Mouse (Mus musculus) bone marrow macrophage, adult 2 months (primary cell): Measurements from ENCODE around the gene Adi1. TPM values are rescaled to one million over a fixed set of nuclear protein-coding genes. Genes with fewer than 3 reads are reported as not detected.

ENCODE experiments used
- H3K27ac ChIP-seq: 2 replicates; pipeline ENCODE4 v1.5.1; 2012; ENCODE audit warnings: low read depth, low read length; ENCODE audit not compliant: insufficient read depth
- H3K4me1 ChIP-seq: 2 replicates; pipeline ENCODE4 v1.6.1; 2012; ENCODE audit warnings: low read length; ENCODE audit not compliant: control insufficient read depth, insufficient read depth
- H3K4me3 ChIP-seq: 2 replicates; pipeline ENCODE4 v1.5.1; 2012; ENCODE audit warnings: mild to moderate bottlenecking, low read length, moderate library complexity; ENCODE audit not compliant: insufficient read depth
- CTCF ChIP-seq: IDR thresholded peaks from 2 replicates; pipeline ENCODE4 v1.5.1; 2012; ENCODE audit warnings: low read depth, mild to moderate bottlenecking, low read length, moderate library complexity
- POLR2A ChIP-seq: IDR thresholded peaks from 2 replicates; pipeline ENCODE4 v1.6.1; 2012; ENCODE audit warnings: mild to moderate bottlenecking, low read depth, low read length, borderline replicate concordance
- polyA plus RNA-seq: library from polyadenylated mRNA; stranded (reverse); fragments of >200 nt; gene quantifications from 2 replicates; pipeline ENCODE4 v1.2.4, GENCODE M21; 2012; ENCODE audit not compliant: missing spikeins, insufficient read depth, insufficient read length

The Adi1 gene
- polyA plus RNA-seq, 1 experiment = 38.8 TPM

DNA sequence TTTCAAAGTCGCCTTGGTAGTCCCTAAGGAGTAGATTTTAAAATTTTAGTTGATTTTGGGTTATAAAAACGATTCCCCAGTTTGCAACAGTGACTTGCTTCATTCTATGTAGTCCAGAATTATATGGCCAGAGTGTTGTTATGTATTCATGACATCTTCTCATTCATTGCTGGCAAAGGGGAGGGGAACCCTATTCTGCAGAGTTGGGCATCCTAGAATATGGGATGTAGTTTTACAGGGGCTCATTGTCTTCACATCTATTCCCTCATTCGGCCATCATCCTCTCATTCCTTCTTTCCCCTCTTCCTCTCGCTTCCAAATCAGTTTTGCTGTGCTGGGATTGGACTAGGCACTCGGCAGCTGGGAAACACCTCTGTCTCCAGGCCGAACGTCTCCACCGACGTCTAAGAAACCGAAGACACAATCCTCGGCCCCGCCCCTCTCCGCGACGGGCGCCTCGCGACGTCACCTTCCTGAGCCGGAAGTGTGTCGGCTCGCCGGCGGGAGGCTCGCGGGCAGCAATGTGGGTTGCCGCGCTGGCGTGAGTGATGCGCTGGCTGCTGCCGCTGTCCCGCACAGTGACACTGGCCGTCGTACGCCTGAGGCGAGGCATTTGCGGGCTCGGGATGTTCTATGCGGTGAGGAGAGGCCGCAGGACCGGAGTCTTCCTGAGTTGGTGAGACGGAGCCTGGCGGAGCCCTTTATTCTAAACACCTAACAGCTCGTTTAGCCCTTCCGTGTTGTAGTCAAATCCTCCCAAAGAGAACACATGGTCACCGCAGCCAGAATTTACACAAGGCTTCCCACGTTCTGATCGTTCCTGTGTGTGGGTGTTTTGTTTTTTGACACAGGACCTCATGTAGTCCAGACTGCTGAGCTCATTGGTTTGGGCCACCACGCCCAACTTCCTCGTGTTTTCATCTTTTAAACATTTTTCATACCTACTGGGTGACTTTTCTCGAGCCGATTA is 25.6 kb upstream of the Adi1 start, which contains the start of gene Rnaseh1:
TSS of gene Rnaseh1 (plus strand) at position 462 of the 970 bp plus-strand sequence.
- H3K4me3 ChIP-seq = peak within 1 kb of the TSS; percentile 71
- H3K4me1 ChIP-seq = peaks cover 16% of the 10 kb centered on the region
- peak within 1 kb of the TSS; percentile 5 for H3K27ac ChIP-seq
- TF ChIP-seq POLR2A = peak; percentile 57; the same call in 1 of the 2 replicates
- TF ChIP-seq CTCF = no peak

DNA sequence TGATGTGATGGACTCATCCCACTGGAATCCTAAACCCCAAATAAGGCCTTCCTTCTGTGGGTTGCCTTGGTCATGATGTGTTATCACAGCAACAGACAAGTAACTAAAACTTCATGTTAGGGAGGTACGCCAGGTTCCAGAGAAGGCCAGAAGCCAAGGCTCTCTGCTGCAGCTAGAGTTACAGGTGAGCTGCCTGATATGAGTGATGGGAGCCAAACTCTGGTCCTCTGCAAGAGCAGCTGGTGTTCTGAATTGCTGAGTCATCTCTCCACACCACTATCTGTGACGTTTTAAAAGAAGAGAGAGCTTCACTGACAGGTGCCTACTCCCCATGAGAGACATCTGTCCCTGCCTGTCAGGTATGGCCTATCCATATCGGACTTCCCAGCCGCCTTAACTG is 12.4 kb upstream of the Adi1 start:
- Histone ChIP-seq H3K4me3 (no peak overlapping the region), H3K4me1 (peaks cover 11% of the 10 kb centered on the region), H3K27ac (no peak overlapping the region)
- TF ChIP-seq POLR2A (no peak), CTCF (no peak)

DNA sequence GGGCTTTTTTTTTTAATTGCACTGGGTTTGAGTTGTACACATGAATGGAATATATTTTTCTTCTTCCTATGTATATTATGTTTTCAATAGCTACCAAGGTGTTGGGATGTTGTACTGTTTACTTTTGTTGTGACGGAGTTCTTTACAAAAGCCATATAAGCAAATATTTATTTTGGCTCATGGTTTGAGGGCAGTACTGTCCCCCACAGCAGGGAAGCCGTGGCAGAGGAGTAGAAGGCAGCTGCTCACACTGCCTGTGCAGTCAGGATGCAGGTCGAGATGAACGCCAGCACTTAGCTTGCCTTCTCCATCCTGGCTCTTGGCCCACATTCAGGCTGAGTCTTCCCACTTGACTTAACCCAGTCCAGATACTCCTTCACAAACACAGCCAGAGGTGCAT is 8.3 kb upstream of the Adi1 start:
- no peak overlapping the region for H3K4me3 ChIP-seq
- no peaks in the 10 kb centered on the region for H3K4me1 ChIP-seq
- no peak overlapping the region for H3K27ac ChIP-seq
- TF ChIP-seq CTCF = no peak
- no peak for TF ChIP-seq POLR2A

DNA sequence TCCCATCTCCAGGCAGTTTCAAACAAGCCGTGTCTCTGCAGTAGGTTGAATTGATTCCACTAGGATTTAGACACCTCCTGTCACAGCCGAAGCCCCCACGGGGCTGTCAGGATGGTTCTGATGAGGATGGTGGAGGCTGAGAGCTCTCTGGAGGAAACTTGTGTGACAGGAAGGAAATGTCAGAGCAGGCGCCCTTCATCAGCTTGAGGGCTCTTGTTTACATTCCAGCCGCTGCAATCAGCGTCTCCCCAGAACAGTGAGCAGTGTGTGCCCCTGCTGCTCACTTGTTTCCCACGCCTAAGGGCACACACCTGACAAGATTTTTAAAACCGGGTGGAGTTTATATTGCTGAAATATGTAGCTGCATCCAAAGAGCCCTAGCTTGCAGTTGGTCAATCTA is 7.7 kb upstream of the Adi1 start:
- TF ChIP-seq POLR2A (no peak), CTCF (no peak)
- H3K4me1 ChIP-seq = no peaks in the 10 kb centered on the region
- no peak overlapping the region for H3K27ac ChIP-seq
- H3K4me3 ChIP-seq = no peak overlapping the region

DNA sequence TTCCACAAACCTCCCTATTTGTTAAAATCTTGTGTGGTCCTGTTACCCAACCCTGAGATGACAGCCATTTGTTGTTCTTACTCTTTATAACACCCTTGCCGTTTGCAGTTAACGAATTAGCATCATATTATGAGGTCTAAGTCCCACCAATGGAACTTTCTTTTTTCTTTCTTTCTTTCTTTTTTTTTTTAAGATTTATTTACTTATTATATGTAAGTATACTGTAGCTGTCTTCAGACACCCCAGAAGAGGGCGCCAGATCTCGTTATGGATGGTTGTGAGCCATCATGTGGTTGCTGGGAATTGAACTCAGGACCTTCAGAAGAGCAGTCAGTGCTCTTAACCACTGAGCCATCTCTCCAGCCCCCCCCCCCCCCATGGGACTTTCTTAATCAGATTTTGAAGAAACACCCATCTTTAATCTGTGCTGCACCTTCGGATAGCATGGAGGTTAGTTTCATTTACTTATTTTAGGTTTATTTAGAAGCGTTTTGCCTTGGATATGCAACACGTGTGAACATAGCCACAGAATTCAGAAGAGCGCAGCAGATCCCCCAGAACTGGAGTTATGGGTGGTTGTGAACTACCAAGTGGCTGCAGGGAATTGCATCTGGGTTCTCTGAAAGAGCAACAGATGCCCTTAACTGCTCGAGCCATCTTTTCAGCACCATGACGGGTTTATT is 852 bp upstream of the Adi1 start:
- peak overlapping the region; percentile 96; the same call in 1 of the 2 replicates for H3K27ac ChIP-seq
- H3K4me3 ChIP-seq = no peak overlapping the region
- peaks cover 3% of the 10 kb centered on the region; the same call in 1 of the 2 replicates for H3K4me1 ChIP-seq
- no peak for TF ChIP-seq CTCF
- TF ChIP-seq POLR2A = no peak

DNA sequence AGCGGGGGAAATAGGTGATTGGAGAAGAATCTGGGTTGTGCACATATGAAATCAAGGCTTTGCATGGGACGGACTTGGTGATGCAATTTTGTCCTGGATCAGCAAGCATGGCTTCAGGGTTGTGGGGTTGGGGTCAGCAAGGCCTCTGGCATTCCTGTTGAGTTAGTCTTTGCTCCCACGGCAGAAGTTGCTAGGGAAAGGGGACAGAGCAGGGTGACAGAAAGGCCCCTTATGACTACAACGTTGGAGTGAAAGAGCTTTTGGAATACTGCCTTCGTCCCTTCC is 836 bp downstream of the Adi1 start:
- Histone ChIP-seq H3K27ac (peak overlapping the region; percentile 96), H3K4me3 (peak overlapping the region; percentile 89), H3K4me1 (peaks cover 3% of the 10 kb centered on the region; the same call in 1 of the 2 replicates)
- no peak for TF ChIP-seq POLR2A
- TF ChIP-seq CTCF = no peak

DNA sequence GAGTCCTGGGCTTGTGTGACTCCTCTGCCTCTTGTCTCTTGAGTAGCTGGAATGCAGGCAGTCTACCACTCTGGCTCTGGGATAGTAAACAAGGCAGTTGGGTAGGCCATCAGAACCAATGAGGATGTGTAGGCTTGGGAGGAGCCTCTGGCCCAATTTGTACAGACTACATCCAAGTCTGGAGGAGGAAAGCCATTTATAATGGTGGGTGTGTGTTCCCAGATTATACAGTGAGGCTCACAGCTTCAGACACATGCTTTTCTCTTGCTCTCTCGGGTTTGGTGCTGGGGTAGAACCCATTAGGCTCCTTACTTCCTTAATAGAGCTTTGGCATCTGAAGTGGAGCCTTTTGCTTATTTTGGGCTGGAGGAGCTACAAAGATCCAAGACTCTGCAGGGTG is 9.6 kb downstream of the Adi1 start:
- TF ChIP-seq POLR2A = no peak
- TF ChIP-seq CTCF = no peak
- H3K4me3 ChIP-seq = no peak overlapping the region
- no peaks in the 10 kb centered on the region for H3K4me1 ChIP-seq
- H3K27ac ChIP-seq = no peak overlapping the region

DNA sequence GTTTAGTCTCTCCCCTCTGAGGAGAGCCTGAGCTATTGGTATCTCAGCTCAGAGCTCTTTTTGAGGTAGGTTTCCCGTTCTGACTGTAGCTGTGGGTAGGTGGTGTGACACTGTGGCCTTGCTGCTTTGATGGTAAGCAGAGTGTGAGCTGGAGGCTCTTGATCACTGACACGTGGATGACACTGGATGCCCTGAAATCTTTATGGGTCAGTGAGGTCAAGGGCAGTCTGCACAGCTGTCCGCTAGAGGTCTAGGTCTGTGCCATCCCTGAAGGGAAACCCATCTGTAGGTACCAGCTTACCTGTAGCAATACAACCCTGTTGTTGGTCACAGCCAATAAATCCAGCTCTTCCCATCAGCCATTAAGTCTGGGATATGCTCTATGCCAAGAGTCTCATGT is 10.7 kb downstream of the Adi1 start:
- H3K4me1 ChIP-seq = no peaks in the 10 kb centered on the region
- TF ChIP-seq CTCF = no peak
- no peak for TF ChIP-seq POLR2A
- no peak overlapping the region for H3K27ac ChIP-seq
- no peak overlapping the region for H3K4me3 ChIP-seq

DNA sequence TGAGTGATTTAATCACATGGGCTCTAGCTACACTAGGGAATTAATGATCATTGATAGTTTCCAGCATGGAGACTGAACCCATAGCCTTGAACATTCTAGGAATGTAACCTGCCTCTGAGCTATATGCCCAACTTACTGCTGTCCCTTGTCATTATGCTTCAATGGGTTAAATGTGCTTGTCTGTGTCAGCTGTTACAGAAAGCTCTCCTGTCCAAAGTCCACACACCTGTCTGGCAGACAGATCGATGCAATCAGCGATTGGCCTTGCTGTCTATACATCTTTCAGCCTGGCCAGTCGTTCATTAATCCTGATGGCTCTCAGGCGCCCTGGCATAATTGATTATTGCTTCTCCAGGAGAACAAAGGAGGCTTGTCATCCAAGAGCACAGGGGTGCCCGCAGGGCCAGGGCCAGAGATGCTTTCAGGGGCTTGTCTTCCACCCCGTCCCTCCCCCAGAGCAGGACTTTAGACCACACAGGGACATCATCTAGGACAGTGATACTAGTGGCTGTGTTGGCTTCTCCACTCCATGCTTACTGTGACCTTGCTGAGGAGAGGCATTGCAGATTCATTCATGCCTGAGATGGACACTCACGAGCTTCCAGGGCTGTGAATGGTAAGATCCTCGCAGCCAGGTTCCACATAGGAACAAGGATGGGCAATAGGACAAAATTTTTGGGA is 11.3 kb downstream of the Adi1 start:
- H3K4me3 ChIP-seq = no peak overlapping the region
- no peak for TF ChIP-seq POLR2A
- no peak for TF ChIP-seq CTCF
- H3K4me1 ChIP-seq = no peaks in the 10 kb centered on the region
- H3K27ac ChIP-seq = no peak overlapping the region
